Mouse (Mus musculus) right cerebral cortex, postnatal 14 days (tissue): Measurements from ENCODE around the gene Fbxo8.
A peak's percentile ranks its signal among the peaks of the same experiment; 100 is the strongest.

Source experiments
- DNase-seq: peaks from one replicate; pipeline ENCODE4 v3.0.0; 2022

Gene Fbxo8

GRCm38 (mm10) chr8:56550558-56551360 is at the start of gene Fbxo8, which contains the start of gene Cep44:
TSS of gene Fbxo8 (plus strand) at chr8:56551090.
TSS of gene Cep44 (minus strand) at chr8:56551047.
- peak; percentile 76 for DNase-seq

- no peak for DNase-seq
Observed at GRCm38 (mm10) chr8:56501911-56502310, 49.0 kb upstream of the Fbxo8 start.

GRCm38 (mm10) chr8:56508318-56508951 is 42.5 kb upstream of the Fbxo8 start:
- no peak for DNase-seq

GRCm38 (mm10) chr8:56508952-56509479 is 41.9 kb upstream of the Fbxo8 start:
- no peak for DNase-seq

GRCm38 (mm10) chr8:56518848-56519247 is 32.0 kb upstream of the Fbxo8 start:
- no peak for DNase-seq

GRCm38 (mm10) chr8:56520249-56520648 is 30.6 kb upstream of the Fbxo8 start:
- no peak for DNase-seq

GRCm38 (mm10) chr8:56521051-56521450 is 29.8 kb upstream of the Fbxo8 start:
- DNase-seq: no peak

- DNase-seq: no peak
Observed at GRCm38 (mm10) chr8:56528869-56529268, 22.0 kb upstream of the Fbxo8 start.

- peak; percentile 83 for DNase-seq
Observed at GRCm38 (mm10) chr8:56530359-56530758, 20.5 kb upstream of the Fbxo8 start.

GRCm38 (mm10) chr8:56540706-56541105 is 10.2 kb upstream of the Fbxo8 start:
- DNase-seq: no peak

GRCm38 (mm10) chr8:56547866-56548265 is 3.0 kb upstream of the Fbxo8 start:
- DNase-seq: no peak

GRCm38 (mm10) chr8:56551361-56551852 is 517 bp downstream of the Fbxo8 start:
- peak; percentile 72 for DNase-seq

GRCm38 (mm10) chr8:56552045-56552444 is 1.2 kb downstream of the Fbxo8 start:
- no peak for DNase-seq

- no peak for DNase-seq
Observed at GRCm38 (mm10) chr8:56552551-56553103, 1.7 kb downstream of the Fbxo8 start.

- DNase-seq: no peak
Observed at GRCm38 (mm10) chr8:56564399-56565047, 13.6 kb downstream of the Fbxo8 start.

- DNase-seq: no peak
Observed at GRCm38 (mm10) chr8:56566856-56567255, 16.0 kb downstream of the Fbxo8 start.

- DNase-seq: peak; percentile 25
Observed at GRCm38 (mm10) chr8:56580918-56581317, 30.0 kb downstream of the Fbxo8 start.

GRCm38 (mm10) chr8:56582841-56583240 is 32.0 kb downstream of the Fbxo8 start:
- no peak for DNase-seq

- no peak for DNase-seq
Observed at GRCm38 (mm10) chr8:56589004-56589403, 38.1 kb downstream of the Fbxo8 start.

- no peak for DNase-seq
Observed at GRCm38 (mm10) chr8:56591084-56591483, 40.2 kb downstream of the Fbxo8 start.

GRCm38 (mm10) chr8:56591502-56591901 is 40.6 kb downstream of the Fbxo8 start:
- DNase-seq: no peak

GRCm38 (mm10) chr8:56606481-56606880 is 55.6 kb downstream of the Fbxo8 start:
- no peak for DNase-seq

GRCm38 (mm10) chr8:56611736-56612135 is 60.8 kb downstream of the Fbxo8 start:
- DNase-seq: no peak
